Mouse (Mus musculus): ENCODE measurements around the gene Hcst. TPM values are rescaled to one million over a fixed set of nuclear protein-coding genes. Genes with fewer than 3 reads are reported as not detected.
A peak's percentile ranks its signal among the peaks of the same experiment; 100 is the strongest.

The Hcst gene
- polyA plus RNA-seq (2015; fragmentation: Nextera tagmentation; extraction: Ambion mirVana) = 0.95 and 4.5 TPM in 2 replicates

DNA sequence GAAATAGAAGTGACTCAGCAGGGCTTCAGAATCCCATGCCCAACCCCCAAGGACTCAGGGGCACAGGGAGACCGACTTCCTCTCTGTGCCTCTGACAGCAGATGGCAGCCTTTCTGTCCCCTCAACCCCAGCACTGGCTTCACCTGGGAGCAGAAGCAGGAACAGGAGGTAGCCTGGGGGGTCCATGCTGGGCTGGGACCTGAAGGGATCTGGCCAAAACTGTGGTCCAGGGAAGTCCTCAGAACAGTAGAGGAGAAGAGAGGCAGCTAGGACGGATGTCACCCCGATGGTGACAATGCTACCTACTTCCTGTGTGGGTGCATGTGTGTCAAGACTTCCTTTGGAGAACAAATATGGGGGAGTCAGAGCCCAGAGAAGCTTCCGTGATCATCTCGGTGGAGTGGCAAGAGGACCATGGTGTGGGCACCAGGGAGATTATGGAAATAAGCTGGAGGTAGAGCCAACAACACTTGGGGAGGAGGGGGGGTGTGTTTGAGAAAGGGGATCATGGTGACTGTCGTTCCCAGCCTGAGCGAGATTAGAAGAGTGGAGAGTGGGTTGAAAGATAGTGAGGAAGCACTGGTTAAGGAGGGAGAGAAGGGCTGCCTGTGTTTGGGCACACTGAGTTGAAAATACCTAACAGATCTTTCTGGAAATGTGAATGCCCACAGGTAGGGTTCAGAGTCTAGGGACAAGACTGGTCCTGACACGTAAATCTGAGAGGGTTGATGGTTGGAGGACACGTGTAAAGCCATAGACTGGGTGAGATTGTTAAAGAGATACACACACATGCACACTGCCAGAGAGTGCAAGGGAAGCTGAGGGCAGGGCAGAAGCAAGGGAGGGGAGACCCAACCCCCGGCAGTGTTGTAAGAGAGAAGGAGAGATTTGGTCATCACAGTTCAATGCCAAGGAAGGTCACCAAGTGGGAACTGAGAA, at the start of gene Hcst:
Gene Hcst (minus strand): TSS at position 294 of the 939 bp plus-strand sequence.
- H3K9ac ChIP-seq (replicated peaks) = no peak within 1 kb of the TSS
- H3K4me2 ChIP-seq = no peak within 1 kb of the TSS; the same call in 1 of the 2 replicates
- no peaks in the 10 kb centered on the region for H3K36me3 ChIP-seq
- no peaks in the 10 kb centered on the region for H3K27me3 ChIP-seq (replicated peaks)
- no peak within 1 kb of the TSS for H3K4me3 ChIP-seq (replicated peaks)
- H3K9me3 ChIP-seq (replicated peaks) = 0 out of 2 replicates have a peak, but pooled peaks cover 5% of the 10 kb centered on the region
- WGBS = 80% methylated on average over 10 of the region's 10 CpGs
- H3K4me1 ChIP-seq = peaks cover 24% of the 10 kb centered on the region
- ATAC-seq (ENCODE audit: low FRiP score) = no peak
- H3K27ac ChIP-seq (replicated peaks) = no peak within 1 kb of the TSS

DNA sequence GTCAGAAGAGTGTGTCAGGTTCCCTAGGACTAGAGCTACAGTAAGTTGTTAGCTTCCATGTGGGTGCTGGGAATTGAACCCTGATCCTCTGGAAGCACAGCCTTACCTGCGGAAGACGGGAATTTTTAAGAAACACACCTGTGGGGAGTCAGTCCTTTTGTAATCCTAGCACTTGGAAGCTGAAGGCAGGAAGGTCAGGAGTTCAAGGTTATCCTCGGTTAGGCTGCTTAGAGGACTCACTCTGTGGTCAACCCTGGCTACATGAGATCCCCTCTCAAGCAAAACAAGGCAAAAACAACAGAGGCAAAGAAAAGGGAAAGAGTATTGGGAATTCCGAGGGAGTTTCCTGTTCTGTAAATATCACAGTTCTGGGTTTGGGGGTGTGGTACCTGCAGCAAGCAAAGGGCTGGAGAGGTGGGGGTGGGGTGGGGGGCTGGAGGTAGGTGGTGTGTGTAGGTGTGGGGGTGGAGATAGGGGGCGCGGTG, 45.2 kb upstream of the Hcst start:
- peaks cover 3% of the 10 kb centered on the region; the same call in 1 of the 2 replicates for H3K4me1 ChIP-seq
- no peak overlapping the region for H3K9ac ChIP-seq (replicated peaks)
- H3K27ac ChIP-seq (replicated peaks) = no peak overlapping the region
- 13% methylated on average over 5 of the region's 6 CpGs for WGBS
- H3K4me2 ChIP-seq = no peak overlapping the region
- no peak for ATAC-seq (ENCODE audit: low FRiP score)
- peaks cover 80% of the 10 kb centered on the region for H3K27me3 ChIP-seq (replicated peaks)
- H3K36me3 ChIP-seq = no peaks in the 10 kb centered on the region
- H3K9me3 ChIP-seq (replicated peaks) = no peaks in the 10 kb centered on the region
- no peak overlapping the region for H3K4me3 ChIP-seq (replicated peaks)

DNA sequence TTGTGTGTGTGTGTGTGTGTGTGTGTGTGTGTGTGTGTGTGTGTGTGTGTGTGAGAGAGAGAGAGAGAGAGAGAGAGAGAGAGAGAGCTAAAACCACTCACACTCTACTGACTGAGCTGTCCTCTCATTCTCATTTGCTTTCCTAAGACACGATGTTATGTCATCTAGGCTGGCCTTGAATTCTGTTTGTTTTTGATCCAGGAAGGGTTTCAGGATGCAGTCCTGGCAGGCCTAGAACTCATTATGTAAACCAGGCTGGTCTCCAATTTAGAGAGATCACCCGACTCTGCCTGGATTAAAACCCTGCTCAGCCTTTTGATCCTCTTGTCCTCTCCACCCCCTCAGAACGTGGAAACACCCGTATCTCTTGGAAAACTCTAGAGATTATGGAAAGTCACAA, 44.3 kb upstream of the Hcst start:
- Histone ChIP-seq H3K4me2 (no peak overlapping the region), H3K27me3 (replicated peaks) (peaks cover 87% of the 10 kb centered on the region), H3K9me3 (replicated peaks) (no peaks in the 10 kb centered on the region), H3K36me3 (no peaks in the 10 kb centered on the region), H3K4me3 (replicated peaks) (no peak overlapping the region), H3K4me1 (peaks cover 3% of the 10 kb centered on the region; the same call in 1 of the 2 replicates), H3K9ac (replicated peaks) (no peak overlapping the region), H3K27ac (replicated peaks) (no peak overlapping the region)
- WGBS = 22% methylated on average over 4 of the region's 4 CpGs
- no peak for ATAC-seq (ENCODE audit: low FRiP score)

DNA sequence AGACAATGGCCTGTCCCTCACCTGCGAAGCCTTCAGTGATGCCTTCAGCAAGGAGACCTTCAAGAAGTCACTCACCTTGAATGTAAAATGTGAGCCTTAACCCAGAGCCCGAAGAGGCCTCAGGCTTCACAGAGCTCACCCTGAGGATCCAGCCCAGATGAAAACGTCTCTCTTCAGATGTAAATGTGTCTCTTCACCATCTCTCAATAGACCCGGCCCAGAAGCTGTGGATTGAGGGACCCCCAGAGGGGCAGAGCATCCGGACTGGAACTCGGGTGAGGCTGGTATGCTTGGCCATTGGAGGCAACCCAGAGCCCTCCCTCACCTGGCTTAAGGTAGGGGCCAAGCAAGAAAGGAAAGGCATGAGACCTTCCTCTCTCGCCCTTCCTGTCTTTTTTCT, 43.9 kb upstream of the Hcst start:
- Histone ChIP-seq H3K4me1 (peaks cover 3% of the 10 kb centered on the region; the same call in 1 of the 2 replicates), H3K36me3 (no peaks in the 10 kb centered on the region), H3K4me3 (replicated peaks) (no peak overlapping the region), H3K27ac (replicated peaks) (no peak overlapping the region), H3K9me3 (replicated peaks) (no peaks in the 10 kb centered on the region), H3K9ac (replicated peaks) (no peak overlapping the region), H3K4me2 (no peak overlapping the region), H3K27me3 (replicated peaks) (peaks cover 91% of the 10 kb centered on the region)
- 25% methylated on average over 7 of the region's 7 CpGs for WGBS
- ATAC-seq (ENCODE audit: low FRiP score) = no peak

DNA sequence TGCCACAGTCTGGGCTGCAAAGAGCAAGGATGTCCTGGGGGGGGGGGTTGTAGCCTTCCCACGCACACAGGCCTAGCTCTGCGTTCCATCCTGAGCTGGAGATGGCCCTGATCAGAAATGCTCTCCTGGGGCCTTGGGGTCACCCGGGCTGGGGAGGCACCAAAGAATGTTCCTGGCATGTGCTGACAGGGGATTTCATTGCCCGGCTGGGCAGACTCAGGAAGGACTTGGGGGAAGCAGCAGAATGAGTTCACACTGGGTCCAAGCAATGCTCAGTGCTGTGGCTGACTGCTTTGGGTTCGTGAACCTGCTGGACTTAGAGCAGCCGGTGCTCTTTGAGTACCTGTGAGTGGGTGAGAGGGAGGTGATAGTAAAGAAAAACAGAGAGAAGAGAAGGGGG, 39.8 kb upstream of the Hcst start:
- Histone ChIP-seq H3K36me3 (no peaks in the 10 kb centered on the region), H3K27ac (replicated peaks) (no peak overlapping the region), H3K27me3 (replicated peaks) (peaks cover 92% of the 10 kb centered on the region), H3K9ac (replicated peaks) (no peak overlapping the region), H3K4me3 (replicated peaks) (no peak overlapping the region), H3K9me3 (replicated peaks) (no peaks in the 10 kb centered on the region), H3K4me2 (no peak overlapping the region), H3K4me1 (peaks cover 22% of the 10 kb centered on the region)
- 23% methylated on average over 6 of the region's 6 CpGs for WGBS
- no peak for ATAC-seq (ENCODE audit: low FRiP score)

DNA sequence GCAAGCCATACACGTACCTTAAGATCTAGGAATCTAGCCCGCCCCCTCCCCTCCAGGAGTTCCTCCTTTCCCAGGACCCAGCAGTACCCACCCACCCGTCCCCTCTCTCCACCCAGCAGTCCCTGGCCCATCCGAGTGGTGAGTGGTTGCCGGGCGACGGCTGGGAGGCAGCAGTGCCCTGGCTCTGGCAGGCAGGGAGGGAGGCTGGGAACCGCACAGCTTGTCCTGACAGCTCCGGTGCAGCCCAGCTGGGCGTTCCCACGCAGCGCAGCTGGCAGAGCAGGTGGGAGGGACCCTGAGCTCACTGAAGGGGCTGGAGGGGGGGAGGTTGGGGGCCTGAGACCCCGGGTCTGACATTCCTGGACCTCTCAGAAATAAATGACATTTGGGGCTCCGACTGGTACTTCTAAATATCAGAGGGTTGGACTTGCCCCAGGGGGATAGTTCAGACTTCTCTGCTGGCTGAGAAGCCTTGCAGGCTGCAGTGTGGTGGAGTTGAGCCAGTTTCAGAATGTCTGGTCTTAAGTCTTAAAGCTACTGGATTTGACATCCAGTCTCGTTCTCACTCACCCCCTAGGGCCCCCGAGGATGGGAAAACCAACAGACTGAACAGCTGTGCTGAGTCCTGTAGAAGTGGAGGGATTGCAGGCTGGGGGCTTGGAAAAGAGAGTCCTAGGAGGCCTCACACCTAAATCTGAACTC, 38.1 kb upstream of the Hcst start, which contains the start of the genes Kirrel2 and Nphs1:
Gene Kirrel2 (minus strand): TSS at position 62 of the 702 bp plus-strand sequence.
Gene Nphs1 (plus strand): TSS at position 687 of the 702 bp plus-strand sequence.
- H3K4me3 ChIP-seq (replicated peaks) = peak within 1 kb of the TSS; percentile 26
- peaks cover 32% of the 10 kb centered on the region for H3K4me1 ChIP-seq
- H3K27me3 ChIP-seq (replicated peaks) = peaks cover 92% of the 10 kb centered on the region
- peak within 1 kb of the TSS; percentile 45 for H3K9ac ChIP-seq (replicated peaks)
- no peaks in the 10 kb centered on the region for H3K9me3 ChIP-seq (replicated peaks)
- H3K4me2 ChIP-seq = peak within 1 kb of the TSS; percentile 62
- H3K36me3 ChIP-seq = no peaks in the 10 kb centered on the region
- peak; percentile 63 for ATAC-seq (ENCODE audit: low FRiP score)
- H3K27ac ChIP-seq (replicated peaks) = no peak within 1 kb of the TSS
- under 1% methylated on average over 16 of the region's 16 CpGs for WGBS

GRCm38 (mm10) chr7:30456911-30457628, 37.4 kb upstream of the Hcst start:
- H3K4me1 ChIP-seq = peaks cover 32% of the 10 kb centered on the region
- peak overlapping the region; percentile 45 for H3K9ac ChIP-seq (replicated peaks)
- under 1% methylated on average over 31 of the region's 31 CpGs for WGBS
- H3K4me3 ChIP-seq (replicated peaks) = peak overlapping the region; percentile 26
- peak overlapping the region; percentile 62 for H3K4me2 ChIP-seq
- no peak overlapping the region for H3K27ac ChIP-seq (replicated peaks)
- no peaks in the 10 kb centered on the region for H3K36me3 ChIP-seq
- H3K9me3 ChIP-seq (replicated peaks) = no peaks in the 10 kb centered on the region
- H3K27me3 ChIP-seq (replicated peaks) = peaks cover 90% of the 10 kb centered on the region
- ATAC-seq (ENCODE audit: low FRiP score) = no peak

- Histone ChIP-seq H3K4me2 (peak overlapping the region; percentile 62), H3K9me3 (replicated peaks) (no peaks in the 10 kb centered on the region), H3K4me3 (replicated peaks) (peak overlapping the region; percentile 26), H3K9ac (replicated peaks) (peak overlapping the region; percentile 45), H3K27me3 (replicated peaks) (peaks cover 85% of the 10 kb centered on the region), H3K27ac (replicated peaks) (no peak overlapping the region), H3K4me1 (peaks cover 32% of the 10 kb centered on the region), H3K36me3 (no peaks in the 10 kb centered on the region)
- no peak for ATAC-seq (ENCODE audit: low FRiP score)
- 3% methylated on average over 9 of the region's 9 CpGs for WGBS
Observed at GRCm38 (mm10) chr7:30456487-30456886, 36.8 kb upstream of the Hcst start.

DNA sequence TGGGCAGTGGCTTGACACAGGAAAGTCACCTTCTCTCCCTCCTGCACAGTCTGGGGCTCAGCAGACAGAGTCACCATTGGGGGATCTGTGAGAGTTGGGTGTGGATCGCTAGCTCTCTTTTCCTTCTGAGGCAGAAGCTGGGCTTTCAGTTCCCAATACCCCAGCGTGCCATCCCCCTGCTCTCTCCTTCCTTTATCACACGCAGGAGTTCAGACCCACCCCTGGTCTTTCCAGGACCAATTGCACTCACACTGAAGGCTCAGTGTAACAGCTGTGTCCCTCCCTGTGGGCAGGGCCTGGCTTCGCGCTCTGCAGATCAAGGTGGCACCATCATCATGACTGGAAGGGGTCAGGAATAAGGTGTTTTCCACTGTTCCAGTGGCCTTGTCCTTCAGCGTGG, 34.6 kb upstream of the Hcst start:
- Histone ChIP-seq H3K27ac (replicated peaks) (no peak overlapping the region), H3K27me3 (replicated peaks) (peaks cover 67% of the 10 kb centered on the region), H3K36me3 (no peaks in the 10 kb centered on the region), H3K4me3 (replicated peaks) (peak overlapping the region; percentile 23; the same call in 1 of the 2 replicates), H3K4me2 (peak overlapping the region; percentile 50; the same call in 1 of the 2 replicates), H3K9me3 (replicated peaks) (no peaks in the 10 kb centered on the region), H3K9ac (replicated peaks) (no peak overlapping the region), H3K4me1 (peaks cover 32% of the 10 kb centered on the region)
- no peak for ATAC-seq (ENCODE audit: low FRiP score)
- WGBS = 10% methylated on average over 6 of the region's 6 CpGs

GRCm38 (mm10) chr7:30453766-30454165, 34.1 kb upstream of the Hcst start:
- Histone ChIP-seq H3K9ac (replicated peaks) (no peak overlapping the region; the same call in 1 of the 2 replicates), H3K36me3 (no peaks in the 10 kb centered on the region), H3K27ac (replicated peaks) (no peak overlapping the region), H3K9me3 (replicated peaks) (no peaks in the 10 kb centered on the region), H3K27me3 (replicated peaks) (peaks cover 62% of the 10 kb centered on the region), H3K4me3 (replicated peaks) (peak overlapping the region; percentile 23), H3K4me2 (peak overlapping the region; percentile 50), H3K4me1 (peaks cover 32% of the 10 kb centered on the region)
- ATAC-seq (ENCODE audit: low FRiP score) = no peak
- 3% methylated on average over 25 of the region's 25 CpGs for WGBS

DNA sequence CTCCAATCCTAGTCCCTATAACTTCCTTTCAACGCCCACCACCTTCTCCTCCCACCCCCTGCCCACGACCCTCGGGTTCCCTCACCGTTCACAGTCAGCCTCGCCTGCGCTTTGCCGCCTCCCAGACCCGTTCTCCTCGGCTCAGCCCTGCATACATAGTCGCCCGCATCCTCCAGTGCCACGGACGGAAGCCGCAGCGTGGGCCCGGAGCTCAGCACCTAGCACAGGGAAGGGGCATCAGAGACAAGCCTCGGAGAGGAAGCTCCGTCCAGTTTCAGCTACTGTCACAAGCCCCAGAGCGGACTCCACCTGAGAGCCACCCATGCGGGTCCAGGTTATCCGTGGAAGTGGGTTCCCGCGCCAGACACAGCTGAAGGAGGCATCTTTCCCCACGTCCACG, 33.7 kb upstream of the Hcst start:
- no peak; the same call in 1 of the 2 replicates for ATAC-seq (ENCODE audit: low FRiP score)
- Histone ChIP-seq H3K36me3 (no peaks in the 10 kb centered on the region), H3K4me2 (peak overlapping the region; percentile 50), H3K4me1 (peaks cover 32% of the 10 kb centered on the region), H3K9me3 (replicated peaks) (no peaks in the 10 kb centered on the region), H3K27ac (replicated peaks) (no peak overlapping the region), H3K9ac (replicated peaks) (no peak overlapping the region; the same call in 1 of the 2 replicates), H3K27me3 (replicated peaks) (peaks cover 58% of the 10 kb centered on the region), H3K4me3 (replicated peaks) (peak overlapping the region; percentile 23)
- WGBS = 18% methylated on average over 25 of the region's 25 CpGs
